8 mouse cellular contexts compared by ENCODE assay signal in genomic region chr2:9882926-9883802, GRCm38 (mm10). TPM values are rescaled to one million over a fixed set of nuclear protein-coding genes. Genes with fewer than 3 reads are reported as not detected.
DNase-seq lines count a peak whose midpoint lies in the region; ATAC-seq lines count a peak whose summit lies in the region.

No protein-coding gene starts in this region.

- H3K27ac ChIP-seq in lung, embryonic 15.5 days = no peak overlapping the region
- no peak overlapping the region for H3K27ac ChIP-seq in embryonic facial prominence, embryonic 12.5 days
- H3K27ac ChIP-seq in hindbrain, embryonic 15.5 days (replicated peaks) = peak overlapping the region; percentile 16; the same call in 1 of the 2 replicates
- peak overlapping the region; percentile 88 for H3K27ac ChIP-seq in midbrain, embryonic 13.5 days

- WGBS in lung, embryonic 15.5 days = 1% methylated on average over 43 of the region's 43 CpGs
- under 1% methylated on average over 43 of the region's 43 CpGs for WGBS in embryonic facial prominence, embryonic 12.5 days
- under 1% methylated on average over 43 of the region's 43 CpGs for WGBS in hindbrain, embryonic 15.5 days
- WGBS in midbrain, embryonic 13.5 days = under 1% methylated on average over 43 of the region's 43 CpGs

- peaks cover 88% of the 10 kb centered on the region for H3K27me3 ChIP-seq in lung, embryonic 15.5 days
- peaks cover 59% of the 10 kb centered on the region for H3K27me3 ChIP-seq in embryonic facial prominence, embryonic 12.5 days
- H3K27me3 ChIP-seq in hindbrain, embryonic 15.5 days = peaks cover 52% of the 10 kb centered on the region
- H3K27me3 ChIP-seq in midbrain, embryonic 13.5 days = peaks cover 95% of the 10 kb centered on the region

- no peaks in the 10 kb centered on the region for H3K36me3 ChIP-seq in lung, embryonic 15.5 days
- no peaks in the 10 kb centered on the region for H3K36me3 ChIP-seq in embryonic facial prominence, embryonic 12.5 days
- no peaks in the 10 kb centered on the region for H3K36me3 ChIP-seq in hindbrain, embryonic 15.5 days
- H3K36me3 ChIP-seq in midbrain, embryonic 13.5 days = no peaks in the 10 kb centered on the region

- peaks cover 46% of the 10 kb centered on the region for H3K4me1 ChIP-seq in lung, embryonic 15.5 days
- H3K4me1 ChIP-seq in embryonic facial prominence, embryonic 12.5 days = peaks cover 22% of the 10 kb centered on the region
- H3K4me1 ChIP-seq in hindbrain, embryonic 15.5 days (replicated peaks) = peaks cover 24% of the 10 kb centered on the region
- peaks cover 32% of the 10 kb centered on the region for H3K4me1 ChIP-seq in midbrain, embryonic 13.5 days (replicated peaks)

- H3K9ac ChIP-seq in lung, embryonic 15.5 days = no peak overlapping the region
- peak overlapping the region; percentile 29; the same call in 1 of the 2 replicates for H3K9ac ChIP-seq in embryonic facial prominence, embryonic 12.5 days
- H3K9ac ChIP-seq in hindbrain, embryonic 15.5 days = no peak overlapping the region
- H3K9ac ChIP-seq in midbrain, embryonic 13.5 days (replicated peaks) = peak overlapping the region; percentile 71

- ATAC-seq in lung, embryonic 15.5 days (ENCODE audit: borderline replicate concordance, extremely low read depth, low FRiP score, low TSS enrichment) = no peak
- ATAC-seq in embryonic facial prominence, embryonic 12.5 days (ENCODE audit: insufficient number of reproducible peaks, insufficient read depth, low FRiP score, low TSS enrichment) = no peak
- ATAC-seq in hindbrain, embryonic 15.5 days (ENCODE audit: low FRiP score, low read depth) = no peak
- no peak for ATAC-seq in midbrain, embryonic 13.5 days

- H3K4me2 ChIP-seq in lung, embryonic 15.5 days = peak overlapping the region; percentile 56
- peak overlapping the region; percentile 85 for H3K4me2 ChIP-seq in embryonic facial prominence, embryonic 12.5 days (replicated peaks)
- peak overlapping the region; percentile 49 for H3K4me2 ChIP-seq in hindbrain, embryonic 15.5 days
- peak overlapping the region; percentile 68 for H3K4me2 ChIP-seq in midbrain, embryonic 13.5 days (replicated peaks)

- peak overlapping the region; percentile 28 for H3K4me3 ChIP-seq in lung, embryonic 15.5 days
- H3K4me3 ChIP-seq in embryonic facial prominence, embryonic 12.5 days = peak overlapping the region; percentile 37
- H3K4me3 ChIP-seq in hindbrain, embryonic 15.5 days = peak overlapping the region; percentile 28
- H3K4me3 ChIP-seq in midbrain, embryonic 13.5 days (replicated peaks) = peak overlapping the region; percentile 48

- H3K9me3 ChIP-seq in lung, embryonic 15.5 days = no peaks in the 10 kb centered on the region
- H3K9me3 ChIP-seq in embryonic facial prominence, embryonic 12.5 days = no peaks in the 10 kb centered on the region
- H3K9me3 ChIP-seq in hindbrain, embryonic 15.5 days = no peaks in the 10 kb centered on the region
- H3K9me3 ChIP-seq in midbrain, embryonic 13.5 days = no peaks in the 10 kb centered on the region

- intact Hi-C loops in left cerebral cortex, postnatal 36 days (cut with DNase I) = loop anchor here (5.0 to 10.0 kb wide), 4 partner anchors 122 to 1208 kb away; partner anchors contain the start of gene Sfmbt2

- no peak for DNase-seq in lung, postnatal 36 days
- DNase-seq in left cerebral cortex, postnatal 36 days (ENCODE audit: low spot score in 2 of 2) = no peak
- DNase-seq in urinary bladder, adult 2 months (ENCODE audit: low spot score) = no peak
- DNase-seq in frontal cortex, postnatal 10 days (ENCODE audit: low spot score in 2 of 2) = no peak

RNA-seq across cellular contexts. Expression of gene 4930412O13Rik, which starts 2.1 kb away (rescaled TPM):
- not detected in 2 replicates for polyA plus RNA-seq in lung, embryonic 15.5 days (2015; fragmentation: Nextera tagmentation; extraction: Ambion mirVana)
- 1.8 and 1.9 TPM in 2 replicates for polyA plus RNA-seq in embryonic facial prominence, embryonic 12.5 days (2016; fragmentation: Nextera tagmentation; extraction: Ambion mirVana)
- polyA plus RNA-seq in hindbrain, embryonic 15.5 days (2015; fragmentation: Nextera tagmentation; extraction: Ambion mirVana) = 0.45 and 0.48 TPM in 2 replicates
- 1.7 and 3.9 TPM in 2 replicates for polyA plus RNA-seq in midbrain, embryonic 13.5 days (2015; fragmentation: Nextera tagmentation; extraction: Ambion mirVana)
- total RNA-seq in left cerebral cortex, postnatal 36 days (2021) = not detected
- polyA plus RNA-seq in urinary bladder, adult 2 months (2012; rRNA removed) = 12.3 and 23.2 TPM in 2 replicates

RNA-seq across cellular contexts. Expression of gene 9230102O04Rik, which starts 6.2 kb away (rescaled TPM):
- polyA plus RNA-seq in lung, embryonic 15.5 days (2015; fragmentation: Nextera tagmentation; extraction: Ambion mirVana) = not detected in 2 replicates
- polyA plus RNA-seq in embryonic facial prominence, embryonic 12.5 days (2016; fragmentation: Nextera tagmentation; extraction: Ambion mirVana) = 0.41 and 1.0 TPM in 2 replicates
- 0.69 and 1.2 TPM in 2 replicates for polyA plus RNA-seq in hindbrain, embryonic 15.5 days (2015; fragmentation: Nextera tagmentation; extraction: Ambion mirVana)
- 3.5 and 5.3 TPM in 2 replicates for polyA plus RNA-seq in midbrain, embryonic 13.5 days (2015; fragmentation: Nextera tagmentation; extraction: Ambion mirVana)
- total RNA-seq in left cerebral cortex, postnatal 36 days (2021) = not detected
- polyA plus RNA-seq in urinary bladder, adult 2 months (2012; rRNA removed) = 15.6 and 15.8 TPM in 2 replicates

RNA-seq across cellular contexts. Expression of gene Gata3, which starts 6.7 kb away (rescaled TPM):
- polyA plus RNA-seq in lung, embryonic 15.5 days (2015; fragmentation: Nextera tagmentation; extraction: Ambion mirVana) = 3.2 and 5.7 TPM in 2 replicates
- 22.6 and 23.6 TPM in 2 replicates for polyA plus RNA-seq in embryonic facial prominence, embryonic 12.5 days (2016; fragmentation: Nextera tagmentation; extraction: Ambion mirVana)
- 28.8 and 32.3 TPM in 2 replicates for polyA plus RNA-seq in hindbrain, embryonic 15.5 days (2015; fragmentation: Nextera tagmentation; extraction: Ambion mirVana)
- polyA plus RNA-seq in midbrain, embryonic 13.5 days (2015; fragmentation: Nextera tagmentation; extraction: Ambion mirVana) = 94.8 and 119 TPM in 2 replicates
- not detected for total RNA-seq in left cerebral cortex, postnatal 36 days (2021)
- 60.3 and 78.8 TPM in 2 replicates for polyA plus RNA-seq in urinary bladder, adult 2 months (2012; rRNA removed)

Comparison
In these comparisons a context has a peak if more than half of its experiments do, and no peak if none do; other contexts are left out.
1. H3K27ac ChIP-seq: peak in hindbrain, embryonic 15.5 days (single experiment) and midbrain, embryonic 13.5 days (single experiment); none in lung, embryonic 15.5 days (single experiment) and embryonic facial prominence, embryonic 12.5 days (single experiment).
2. H3K9ac ChIP-seq: peak in embryonic facial prominence, embryonic 12.5 days (single experiment) and midbrain, embryonic 13.5 days (single experiment); none in lung, embryonic 15.5 days (single experiment) and hindbrain, embryonic 15.5 days (single experiment).
3. Peak in every context shown above with its lines, with median percentiles within 50 percentile points of each other: H3K4me2 ChIP-seq and H3K4me3 ChIP-seq.